Mouse (Mus musculus) heart, embryonic 15.5 days (tissue): ENCODE results near the gene Sned1. TPM values are rescaled to one million over a fixed set of nuclear protein-coding genes. Genes with fewer than 3 reads are reported as not detected.

Experiments
- ATAC-seq: fragments of 200-750 bp; cut with Nextera tagmentation; replicated peaks from 2 replicates; pipeline ENCODE4 v1.8.0; 2017; ENCODE audit warnings: low read depth, moderate TSS enrichment; ENCODE audit not compliant: insufficient number of reproducible peaks, insufficient read depth, low FRiP score
- H3K27ac ChIP-seq: fragments of 300-500 bp; sonication (generic); 2 replicates; pipeline ENCODE4 v1.5.1; 2015; ENCODE audit warnings: mild to moderate bottlenecking, inconsistent platforms
- H3K27me3 ChIP-seq: fragments of 300-500 bp; sonication (generic); 2 replicates; pipeline ENCODE4 v1.6.1; 2015; ENCODE audit warnings: inconsistent platforms
- H3K36me3 ChIP-seq: fragments of 300-500 bp; sonication (generic); 2 replicates; pipeline ENCODE4 v1.6.1; 2015; ENCODE audit warnings: mild to moderate bottlenecking, inconsistent platforms
- H3K4me1 ChIP-seq: fragments of 300-500 bp; sonication (generic); replicated peaks from 2 replicates; pipeline ENCODE4 v1.6.1; 2015; ENCODE audit warnings: inconsistent platforms
- H3K4me2 ChIP-seq: fragments of 300-500 bp; sonication (generic); 2 replicates; pipeline ENCODE4 v1.6.1; 2015; ENCODE audit warnings: inconsistent platforms, mild to moderate bottlenecking, moderate library complexity
- H3K4me3 ChIP-seq: fragments of 300-500 bp; sonication (generic); 2 replicates; pipeline ENCODE4 v1.5.1; 2015; ENCODE audit warnings: mild to moderate bottlenecking, inconsistent platforms
- H3K9ac ChIP-seq: fragments of 300-500 bp; sonication (generic); 2 replicates; pipeline ENCODE4 v1.6.1; 2015; ENCODE audit warnings: mild to moderate bottlenecking, inconsistent platforms
- H3K9me3 ChIP-seq: fragments of 300-500 bp; sonication (generic); replicated peaks from 2 replicates; pipeline ENCODE4 v1.6.1; 2016; ENCODE audit warnings: inconsistent platforms
- WGBS: fragments of 180-500 bp; shearing (Covaris S2); methylation state at CpG from one replicate; pipeline ENCODE4 v1.1.7; 2015; ENCODE audit warnings: mixed read lengths; 5-methylcytosine and 5-hydroxymethylcytosine counted together
- polyA plus RNA-seq: library from polyadenylated mRNA; unstranded; fragments of >200 nt; fragmentation: Nextera tagmentation; extraction: Ambion mirVana; gene quantifications from 2 replicates; pipeline ENCODE4 v1.2.1, GENCODE M21; 2015

Sned1 gene
- polyA plus RNA-seq, 1 experiment from 2014 or later = 3.0 TPM

DNA sequence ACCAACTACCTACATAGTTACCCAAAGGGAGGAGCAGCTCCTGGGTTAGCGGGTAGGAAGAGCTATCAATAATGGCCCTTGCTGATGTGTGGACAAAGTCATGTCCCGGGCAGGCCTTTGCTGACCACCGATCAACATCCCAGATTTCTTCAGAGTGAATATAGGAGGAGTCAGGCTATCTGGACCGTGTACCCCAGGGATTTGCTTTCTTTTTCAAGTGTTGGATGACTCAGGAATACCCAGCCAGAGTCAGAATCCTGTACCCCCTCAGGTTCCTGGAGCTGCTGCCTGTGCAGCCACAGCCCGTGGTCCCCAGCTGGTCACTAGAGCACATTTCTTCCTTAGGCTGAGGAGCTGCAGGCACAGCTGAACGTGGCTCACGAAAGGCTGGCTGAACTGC is 23.2 kb upstream of the Sned1 start:
- 77% methylated on average over 7 of the region's 7 CpGs for WGBS
- no peak overlapping the region for H3K9ac ChIP-seq
- H3K4me3 ChIP-seq = no peak overlapping the region
- peak overlapping the region; percentile 80; the same call in 1 of the 2 replicates for H3K27ac ChIP-seq
- ATAC-seq = no peak
- no peaks in the 10 kb centered on the region for H3K36me3 ChIP-seq
- no peaks in the 10 kb centered on the region for H3K27me3 ChIP-seq
- H3K9me3 ChIP-seq = no peaks in the 10 kb centered on the region
- H3K4me2 ChIP-seq = no peak overlapping the region
- peaks cover 49% of the 10 kb centered on the region for H3K4me1 ChIP-seq

DNA sequence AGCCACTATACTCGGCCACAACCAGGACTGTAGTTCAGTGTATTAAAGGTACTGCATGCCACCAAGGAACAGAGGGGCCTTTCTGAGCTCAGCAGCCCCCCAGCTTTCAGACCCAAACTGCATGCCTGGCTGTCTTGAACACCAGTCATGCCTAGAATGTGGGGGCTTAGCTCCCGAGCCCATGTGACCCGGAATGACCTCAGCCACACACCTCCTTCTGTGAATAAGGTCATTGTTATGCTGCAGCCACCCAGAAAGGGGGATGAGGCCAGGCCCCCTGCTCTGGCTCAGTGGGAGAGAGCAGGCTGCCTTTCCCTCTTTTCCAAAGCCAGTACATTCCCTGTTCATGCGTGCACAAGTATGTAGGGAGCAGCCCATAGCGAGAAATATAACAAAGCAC is 21.0 kb upstream of the Sned1 start:
- Histone ChIP-seq H3K4me3 (no peak overlapping the region), H3K9me3 (no peaks in the 10 kb centered on the region), H3K4me1 (peaks cover 54% of the 10 kb centered on the region), H3K27ac (no peak overlapping the region), H3K36me3 (no peaks in the 10 kb centered on the region), H3K4me2 (no peak overlapping the region), H3K27me3 (no peaks in the 10 kb centered on the region), H3K9ac (no peak overlapping the region)
- no peak for ATAC-seq
- WGBS = 55% methylated on average over 5 of the region's 5 CpGs

- 65% methylated on average over 9 of the region's 9 CpGs for WGBS
- H3K27me3 ChIP-seq = no peaks in the 10 kb centered on the region
- H3K36me3 ChIP-seq = no peaks in the 10 kb centered on the region
- peak; percentile 71 for ATAC-seq
- H3K9me3 ChIP-seq = no peaks in the 10 kb centered on the region
- H3K27ac ChIP-seq = peak overlapping the region; percentile 84
- H3K4me3 ChIP-seq = no peak overlapping the region
- H3K4me1 ChIP-seq = peaks cover 30% of the 10 kb centered on the region
- 0 out of 2 replicates have a peak overlapping the region, but pooled peaks have one; percentile 6 for H3K4me2 ChIP-seq
- H3K9ac ChIP-seq = 0 out of 2 replicates have a peak overlapping the region, but pooled peaks have one; percentile 18
Measured at GRCm38 (mm10) chr1:93216839-93217497, 18.7 kb upstream of the Sned1 start.

- ATAC-seq = 0 out of 2 replicates have a peak, but pooled peaks have one; percentile 3
- no peak overlapping the region for H3K4me2 ChIP-seq
- H3K9ac ChIP-seq = peak overlapping the region; percentile 18; the same call in 1 of the 2 replicates
- no peaks in the 10 kb centered on the region; the same call in 1 of the 2 replicates for H3K27me3 ChIP-seq
- H3K36me3 ChIP-seq = no peaks in the 10 kb centered on the region
- no peaks in the 10 kb centered on the region for H3K9me3 ChIP-seq
- peak overlapping the region; percentile 84 for H3K27ac ChIP-seq
- H3K4me1 ChIP-seq = peaks cover 27% of the 10 kb centered on the region
- 57% methylated on average over 7 of the region's 7 CpGs for WGBS
- H3K4me3 ChIP-seq = no peak overlapping the region
Measured at GRCm38 (mm10) chr1:93217530-93217929, 18.1 kb upstream of the Sned1 start.

GRCm38 (mm10) chr1:93220776-93221175 is 14.9 kb upstream of the Sned1 start:
- Histone ChIP-seq H3K9me3 (no peaks in the 10 kb centered on the region), H3K27me3 (peaks cover 19% of the 10 kb centered on the region), H3K4me2 (no peak overlapping the region), H3K4me1 (peaks cover 37% of the 10 kb centered on the region), H3K36me3 (no peaks in the 10 kb centered on the region), H3K27ac (no peak overlapping the region), H3K4me3 (no peak overlapping the region), H3K9ac (no peak overlapping the region)
- no peak for ATAC-seq
- 77% methylated on average over 7 of the region's 7 CpGs for WGBS

DNA sequence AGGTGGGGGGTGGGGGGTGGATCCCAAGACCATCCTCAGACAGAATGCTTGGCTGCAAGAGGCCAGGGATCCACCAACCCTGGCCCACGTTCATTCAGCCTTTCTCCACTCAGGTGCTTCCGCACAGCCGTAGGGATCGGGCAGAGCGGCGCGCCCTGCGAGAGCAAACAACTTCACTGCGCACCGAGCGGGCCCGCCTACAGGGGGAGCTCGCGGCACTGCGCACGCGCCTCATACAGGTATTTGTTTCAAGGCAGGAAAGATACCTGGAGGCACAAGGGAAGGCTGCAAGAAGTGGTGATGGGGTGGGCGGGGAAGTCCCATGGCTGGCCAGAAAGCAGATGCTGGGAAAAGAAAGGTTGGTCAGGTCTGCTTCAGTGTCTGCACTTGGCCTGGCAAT is 11.7 kb upstream of the Sned1 start:
- H3K4me1 ChIP-seq = peaks cover 17% of the 10 kb centered on the region

DNA sequence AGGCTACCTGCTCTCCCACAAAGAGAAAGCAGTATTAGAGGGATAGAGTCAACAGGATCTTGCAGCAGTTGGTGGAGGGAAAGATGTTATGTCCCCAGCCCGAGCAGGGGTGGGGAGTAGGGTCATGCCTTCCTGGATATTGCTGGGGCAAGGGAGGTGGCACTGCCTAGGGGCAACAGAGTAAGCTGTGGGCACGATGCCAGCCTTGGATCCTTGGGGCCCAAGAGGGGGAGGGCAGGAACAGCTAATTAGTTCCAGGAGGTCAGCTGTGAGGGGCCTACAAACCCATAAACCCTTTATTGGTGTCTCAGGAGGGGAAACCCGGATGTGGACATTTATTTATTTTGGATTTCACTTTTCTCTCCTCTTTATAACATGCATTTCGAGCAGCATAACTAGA is 10.4 kb upstream of the Sned1 start:
- H3K4me3 ChIP-seq = no peak overlapping the region
- no peak overlapping the region for H3K27ac ChIP-seq
- peaks cover 19% of the 10 kb centered on the region for H3K27me3 ChIP-seq
- H3K9ac ChIP-seq = no peak overlapping the region
- ATAC-seq = no peak
- peaks cover 20% of the 10 kb centered on the region for H3K4me1 ChIP-seq
- H3K36me3 ChIP-seq = no peaks in the 10 kb centered on the region
- no peak overlapping the region for H3K4me2 ChIP-seq
- no peaks in the 10 kb centered on the region for H3K9me3 ChIP-seq
- WGBS = 43% methylated on average over 4 of the region's 4 CpGs

More for the DNA sequence above, 11.7 kb upstream of the Sned1 start:
- 0 out of 2 replicates have a peak overlapping the region, but pooled peaks have one; percentile 8 for H3K4me2 ChIP-seq
- ATAC-seq = no peak
- no peak overlapping the region for H3K4me3 ChIP-seq
- no peak overlapping the region for H3K9ac ChIP-seq
- H3K9me3 ChIP-seq = no peaks in the 10 kb centered on the region
- WGBS = 15% methylated on average over 18 of the region's 18 CpGs
- H3K27ac ChIP-seq = no peak overlapping the region
- H3K36me3 ChIP-seq = no peaks in the 10 kb centered on the region
- peaks cover 19% of the 10 kb centered on the region for H3K27me3 ChIP-seq

DNA sequence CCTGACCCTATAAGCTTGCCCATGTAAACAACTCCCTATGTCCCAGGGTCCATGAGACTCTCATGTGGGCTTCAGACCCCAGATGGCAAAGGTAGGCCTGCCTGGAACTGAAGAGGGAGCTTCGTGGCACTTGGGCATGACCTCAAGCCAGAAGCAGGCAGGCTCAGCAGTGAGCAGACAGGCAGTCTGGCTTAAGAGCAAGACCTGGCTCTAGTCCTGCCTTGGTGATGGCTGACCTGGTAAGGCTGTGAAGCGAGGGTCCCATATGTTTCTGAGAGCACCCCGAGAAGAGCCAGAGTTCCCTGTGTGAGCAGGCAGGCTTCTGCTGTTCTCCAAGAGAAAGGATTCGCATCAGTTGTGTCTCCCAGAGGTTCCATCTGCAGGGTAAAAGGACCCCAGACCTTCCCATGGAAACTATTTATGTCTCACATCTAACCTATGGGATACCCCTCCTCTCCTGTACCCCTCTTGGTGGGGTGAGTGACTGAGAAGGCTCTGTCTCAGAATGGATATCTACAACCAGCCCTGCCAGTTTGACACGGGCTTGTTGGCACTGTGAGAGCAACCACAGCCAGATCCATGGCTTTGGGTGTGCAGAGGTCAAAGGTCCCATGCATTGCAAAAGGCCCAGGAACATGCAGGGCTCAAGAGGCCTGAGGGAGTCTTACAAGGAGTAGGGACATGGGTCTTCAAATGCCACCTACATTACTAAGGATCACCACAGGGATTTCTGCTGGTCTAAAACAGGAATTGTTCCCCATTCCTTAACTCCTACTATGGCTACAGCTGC is 9.7 kb upstream of the Sned1 start:
- Histone ChIP-seq H3K27me3 (peaks cover 19% of the 10 kb centered on the region), H3K4me1 (peaks cover 20% of the 10 kb centered on the region), H3K27ac (no peak overlapping the region), H3K4me2 (no peak overlapping the region), H3K36me3 (no peaks in the 10 kb centered on the region), H3K9ac (no peak overlapping the region), H3K4me3 (no peak overlapping the region), H3K9me3 (no peaks in the 10 kb centered on the region)
- no peak for ATAC-seq
- 76% methylated on average over 5 of the region's 5 CpGs for WGBS

DNA sequence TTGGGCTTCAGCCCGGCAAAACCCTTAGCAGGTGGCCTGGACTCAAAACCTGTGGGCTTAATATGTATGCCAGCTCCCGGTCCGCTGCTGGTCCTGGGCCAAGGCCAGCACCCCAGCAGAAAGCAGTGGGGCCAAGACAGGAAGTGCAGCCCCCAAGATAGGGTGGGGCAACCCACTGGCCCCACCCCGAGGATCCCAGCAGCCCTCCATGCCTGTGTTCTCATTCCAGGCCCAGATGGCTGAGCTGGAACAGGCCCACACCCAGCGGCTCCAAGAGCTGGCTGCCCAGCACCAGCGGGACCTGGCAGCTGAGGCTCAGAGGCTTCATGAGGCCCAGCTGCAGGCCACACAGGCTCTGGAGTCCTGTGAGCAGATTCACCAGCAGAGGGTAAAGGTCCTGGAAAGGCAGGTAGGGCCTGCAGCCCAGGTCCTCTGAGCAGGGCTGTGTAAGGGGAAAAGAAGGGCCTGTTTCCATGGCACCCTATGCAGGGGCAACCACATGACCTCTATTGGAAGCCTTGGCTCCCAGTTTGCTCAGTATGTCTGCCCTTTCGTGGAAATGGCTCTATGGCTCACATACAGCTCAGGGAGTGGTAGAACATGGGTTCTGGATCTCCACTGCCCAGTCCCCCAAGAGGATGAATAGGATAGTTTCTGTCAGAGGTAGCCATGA is 8.2 kb upstream of the Sned1 start:
- ATAC-seq = peak; percentile 27; the same call in 1 of the 2 replicates
- 78% methylated on average over 7 of the region's 7 CpGs for WGBS
- no peak overlapping the region for H3K9ac ChIP-seq
- no peaks in the 10 kb centered on the region for H3K36me3 ChIP-seq
- H3K4me2 ChIP-seq = no peak overlapping the region
- peaks cover 20% of the 10 kb centered on the region for H3K4me1 ChIP-seq
- no peak overlapping the region for H3K27ac ChIP-seq
- no peak overlapping the region for H3K4me3 ChIP-seq
- peaks cover 19% of the 10 kb centered on the region for H3K27me3 ChIP-seq
- H3K9me3 ChIP-seq = no peaks in the 10 kb centered on the region

GRCm38 (mm10) chr1:93227976-93228365 is 7.7 kb upstream of the Sned1 start:
- WGBS = 89% methylated on average over 7 of the region's 7 CpGs
- no peak overlapping the region for H3K9ac ChIP-seq
- H3K4me2 ChIP-seq = no peak overlapping the region
- peaks cover 20% of the 10 kb centered on the region for H3K4me1 ChIP-seq
- H3K9me3 ChIP-seq = no peaks in the 10 kb centered on the region
- no peak overlapping the region for H3K4me3 ChIP-seq
- no peak overlapping the region for H3K27ac ChIP-seq
- H3K27me3 ChIP-seq = peaks cover 16% of the 10 kb centered on the region
- H3K36me3 ChIP-seq = no peaks in the 10 kb centered on the region
- no peak for ATAC-seq

DNA sequence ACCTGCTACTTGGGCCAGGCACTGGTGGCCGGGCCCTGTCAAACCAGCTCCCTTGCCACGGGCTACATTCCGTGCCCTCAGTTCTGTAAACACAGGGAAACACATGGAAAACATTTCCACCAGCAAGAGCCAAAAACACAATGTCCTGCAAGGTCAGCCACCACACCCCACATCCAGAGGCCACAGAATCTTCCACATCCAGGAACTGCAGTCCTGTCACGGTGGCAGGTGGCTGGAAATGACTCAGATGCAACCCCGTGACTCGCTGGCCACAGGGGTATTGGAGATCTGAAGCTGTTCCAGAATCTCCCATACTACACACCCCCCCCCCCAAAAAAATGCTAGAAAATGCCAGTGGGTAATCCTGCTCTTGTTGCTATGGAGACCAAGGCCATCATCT is 6.4 kb upstream of the Sned1 start:
- H3K4me2 ChIP-seq = no peak overlapping the region
- peaks cover 3% of the 10 kb centered on the region; the same call in 1 of the 2 replicates for H3K27me3 ChIP-seq
- no peaks in the 10 kb centered on the region for H3K36me3 ChIP-seq
- no peak for ATAC-seq
- H3K4me3 ChIP-seq = no peak overlapping the region
- H3K27ac ChIP-seq = no peak overlapping the region
- H3K9me3 ChIP-seq = no peaks in the 10 kb centered on the region
- H3K4me1 ChIP-seq = peaks cover 15% of the 10 kb centered on the region; the same call in 1 of the 2 replicates
- 69% methylated on average over 6 of the region's 6 CpGs for WGBS
- H3K9ac ChIP-seq = no peak overlapping the region
